Mouse (Mus musculus): ENCODE results near the gene Chst3.

GRCm38 (mm10) chr10:60140751-60141150 is 78.3 kb downstream of the Chst3 start:
- TF ChIP-seq CTCF (IDR thresholded peaks at IDR 0.05; ENCODE audit: extremely low read depth, insufficient read depth, insufficient read length, insufficient replicate concordance) (no peak), POLR2A (IDR thresholded peaks at IDR 0.05; ENCODE audit: low read depth, low read length) (no peak)
